8 mouse cellular contexts compared by ENCODE assay signal in genomic region chr17:49043806-49044640, GRCm38 (mm10).
DNase-seq lines count a peak whose midpoint lies in the region; ATAC-seq and TF ChIP-seq lines count a peak whose summit lies in the region.
"Had no signal": no experiment of that assay in that cellular context is flagged by ENCODE, and none has a peak within 500 bp of the region (broad histone marks: within the 10 kb centered on the region; RNA-seq: fewer than 3 reads in every experiment).

No protein-coding gene starts in this region.

- no peak overlapping the region for H3K4me3 ChIP-seq in limb, embryonic 13.5 days
- H3K4me3 ChIP-seq in limb, embryonic 10.5 days, result no peak overlapping the region
- no peak overlapping the region for H3K4me3 ChIP-seq in embryonic facial prominence, embryonic 12.5 days
- no peak overlapping the region for H3K4me3 ChIP-seq in hindbrain, postnatal 0 days (ENCODE audit: low read length)
- H3K4me3 ChIP-seq in neural tube, embryonic 15.5 days (replicated peaks), result no peak overlapping the region

- no peak for TF ChIP-seq CTCF in hindbrain, postnatal 0 days (IDR thresholded peaks at IDR 0.05; ENCODE audit: low read depth)

- peaks cover 18% of the 10 kb centered on the region for H3K4me1 ChIP-seq in limb, embryonic 13.5 days
- peaks cover 13% of the 10 kb centered on the region for H3K4me1 ChIP-seq in limb, embryonic 10.5 days
- H3K4me1 ChIP-seq in embryonic facial prominence, embryonic 12.5 days, result peaks cover 12% of the 10 kb centered on the region; the same call in 1 of the 2 replicates
- H3K4me1 ChIP-seq in hindbrain, postnatal 0 days (ENCODE audit: insufficient read depth, low read length), result peaks cover 9% of the 10 kb centered on the region
- H3K4me1 ChIP-seq in neural tube, embryonic 15.5 days, result peaks cover 21% of the 10 kb centered on the region

- WGBS in limb, embryonic 13.5 days, result 9% methylated on average over 11 of the region's 11 CpGs
- 11% methylated on average over 11 of the region's 11 CpGs for WGBS in limb, embryonic 10.5 days
- WGBS in embryonic facial prominence, embryonic 12.5 days, result 13% methylated on average over 11 of the region's 11 CpGs
- 14% methylated on average over 11 of the region's 11 CpGs for WGBS in hindbrain, postnatal 0 days
- WGBS in neural tube, embryonic 15.5 days, result 2% methylated on average over 11 of the region's 11 CpGs

- H3K9me3 ChIP-seq in limb, embryonic 13.5 days, result no peaks in the 10 kb centered on the region
- H3K9me3 ChIP-seq in limb, embryonic 10.5 days (replicated peaks), result no peaks in the 10 kb centered on the region
- H3K9me3 ChIP-seq in embryonic facial prominence, embryonic 12.5 days, result no peaks in the 10 kb centered on the region
- H3K9me3 ChIP-seq in hindbrain, postnatal 0 days (ENCODE audit: low read length), result no peaks in the 10 kb centered on the region
- no peaks in the 10 kb centered on the region for H3K9me3 ChIP-seq in neural tube, embryonic 15.5 days (replicated peaks)

- no peak for DNase-seq in limb, embryonic 10.5 days (ENCODE audit: low spot score)
- peak; percentile 56 for DNase-seq in hindbrain, postnatal 0 days (ENCODE audit: low spot score)
- no peak for DNase-seq in right cerebral cortex, adult 2 months (ENCODE audit: low spot score in 2 of 2)
- DNase-seq: lung, adult 18-20 months had no signal

- H3K36me3 ChIP-seq in limb, embryonic 13.5 days, result no peaks in the 10 kb centered on the region
- H3K36me3 ChIP-seq in limb, embryonic 10.5 days, result no peaks in the 10 kb centered on the region
- H3K36me3 ChIP-seq in embryonic facial prominence, embryonic 12.5 days, result no peaks in the 10 kb centered on the region
- no peaks in the 10 kb centered on the region for H3K36me3 ChIP-seq in hindbrain, postnatal 0 days (ENCODE audit: insufficient read depth, low read length)
- H3K36me3 ChIP-seq in neural tube, embryonic 15.5 days, result no peaks in the 10 kb centered on the region

- H3K27me3 ChIP-seq in limb, embryonic 13.5 days, result no peaks in the 10 kb centered on the region
- no peaks in the 10 kb centered on the region for H3K27me3 ChIP-seq in limb, embryonic 10.5 days (ENCODE audit: low read depth, poor library complexity, severe bottlenecking)
- no peaks in the 10 kb centered on the region for H3K27me3 ChIP-seq in embryonic facial prominence, embryonic 12.5 days
- H3K27me3 ChIP-seq in hindbrain, postnatal 0 days (ENCODE audit: insufficient read depth, low read length), result no peaks in the 10 kb centered on the region
- no peaks in the 10 kb centered on the region for H3K27me3 ChIP-seq in neural tube, embryonic 15.5 days (replicated peaks)

- H3K27ac ChIP-seq in limb, embryonic 13.5 days, result no peak overlapping the region
- H3K27ac ChIP-seq in limb, embryonic 10.5 days, result no peak overlapping the region
- no peak overlapping the region for H3K27ac ChIP-seq in embryonic facial prominence, embryonic 12.5 days
- peak overlapping the region; percentile 45; the same call in 1 of the 2 replicates for H3K27ac ChIP-seq in hindbrain, postnatal 0 days
- peak overlapping the region; percentile 29 for H3K27ac ChIP-seq in neural tube, embryonic 15.5 days (replicated peaks)

- H3K4me2 ChIP-seq in limb, embryonic 13.5 days (replicated peaks), result no peak overlapping the region
- H3K4me2 ChIP-seq in embryonic facial prominence, embryonic 12.5 days (replicated peaks), result no peak overlapping the region
- no peak overlapping the region for H3K4me2 ChIP-seq in hindbrain, postnatal 0 days (ENCODE audit: low read depth, low read length)
- no peak overlapping the region for H3K4me2 ChIP-seq in neural tube, embryonic 15.5 days

- 0 out of 2 replicates have a peak, but pooled peaks have one; percentile 32 for ATAC-seq in limb, embryonic 13.5 days (ENCODE audit: low FRiP score, low read depth)
- peak; percentile 78; the same call in 1 of the 2 replicates for ATAC-seq in embryonic facial prominence, embryonic 12.5 days (ENCODE audit: insufficient number of reproducible peaks, insufficient read depth, low FRiP score, low TSS enrichment)
- peak; percentile 74 for ATAC-seq in hindbrain, postnatal 0 days
- peak; percentile 72 for ATAC-seq in neural tube, embryonic 15.5 days (ENCODE audit: low FRiP score)
- no peak for ATAC-seq in activated CD4-positive, CD25-positive, alpha-beta regulatory T cell, adult 4 months

- H3K9ac ChIP-seq in limb, embryonic 13.5 days, result no peak overlapping the region
- H3K9ac ChIP-seq in embryonic facial prominence, embryonic 12.5 days, result no peak overlapping the region; the same call in 1 of the 2 replicates
- H3K9ac ChIP-seq in hindbrain, postnatal 0 days (replicated peaks; ENCODE audit: low read length), result no peak overlapping the region
- no peak overlapping the region for H3K9ac ChIP-seq in neural tube, embryonic 15.5 days (replicated peaks)

Comparison
In these comparisons a context has a peak if more than half of its experiments do, and no peak if none do; other contexts are left out.
1. H3K27ac ChIP-seq: peak in hindbrain, postnatal 0 days (single experiment) and neural tube, embryonic 15.5 days (single experiment); none in limb, embryonic 13.5 days (single experiment), limb, embryonic 10.5 days (single experiment) and embryonic facial prominence, embryonic 12.5 days (single experiment).